Mouse (Mus musculus) liver, postnatal 0 days (tissue): ENCODE results near the gene Stat5b. TPM values are rescaled to one million over a fixed set of nuclear protein-coding genes. Genes with fewer than 3 reads are reported as not detected.

Source experiments
- ATAC-seq: fragments of 200-750 bp; cut with Nextera tagmentation; 2 replicates; pipeline ENCODE4 v1.8.0; 2017; ENCODE audit warnings: mild to moderate bottlenecking, moderate library complexity
- DNase-seq: peaks from one replicate; pipeline ENCODE4 v3.0.0-alpha.2; 2016
- H3K27ac ChIP-seq: fragments of 300-500 bp; sonication (generic); 2 replicates; pipeline ENCODE4 v1.5.1; 2014; ENCODE audit warnings: antibody characterized with exemption, moderate library complexity, mild to moderate bottlenecking, low read depth
- H3K27me3 ChIP-seq: fragments of 300-500 bp; sonication (generic); 2 replicates; pipeline ENCODE4 v1.6.1; 2014; ENCODE audit warnings: low read length, control low read depth, mixed read lengths; ENCODE audit not compliant: insufficient read depth
- H3K36me3 ChIP-seq: fragments of 300-500 bp; sonication (generic); replicated peaks from 2 replicates; pipeline ENCODE4 v1.6.1; 2014; ENCODE audit warnings: mild to moderate bottlenecking, control low read depth, low read length, moderate library complexity, mixed read lengths; ENCODE audit not compliant: insufficient read depth
- H3K4me1 ChIP-seq: fragments of 300-500 bp; sonication (generic); 2 replicates; pipeline ENCODE4 v1.6.1; 2014; ENCODE audit warnings: antibody characterized with exemption, mild to moderate bottlenecking, control low read depth; ENCODE audit not compliant: insufficient read depth
- H3K4me2 ChIP-seq: fragments of 300-500 bp; sonication (generic); 2 replicates; pipeline ENCODE4 v1.6.1; 2014; ENCODE audit warnings: low read depth, mild to moderate bottlenecking, low read length, moderate library complexity, mixed read lengths
- H3K4me3 ChIP-seq: fragments of 300-500 bp; sonication (generic); 2 replicates; pipeline ENCODE4 v1.5.1; 2014; ENCODE audit warnings: low read depth, low read length
- H3K9ac ChIP-seq: fragments of 300-500 bp; sonication (generic); replicated peaks from 2 replicates; pipeline ENCODE4 v1.6.1; 2014; ENCODE audit warnings: mild to moderate bottlenecking, moderate library complexity
- H3K9me3 ChIP-seq: fragments of 300-500 bp; sonication (generic); 2 replicates; pipeline ENCODE4 v1.6.1; 2016; ENCODE audit warnings: mild to moderate bottlenecking, control low read depth, low read length, mixed read lengths
- CTCF ChIP-seq: sonication (generic); IDR thresholded peaks from 2 replicates; pipeline ENCODE4 v1.5.1; 2016; ENCODE audit warnings: antibody characterized with exemption, low read depth
- EP300 ChIP-seq: IDR thresholded peaks from 2 replicates; pipeline ENCODE4 v1.6.1; 2016; ENCODE audit warnings: antibody characterized with exemption, low read depth, mild to moderate bottlenecking
- WGBS: fragments of 180-500 bp; shearing (Covaris S2); extraction: QIAGEN DNeasy Blood & Tissue Kit; methylation state at CpG from one replicate; pipeline ENCODE4 v1.1.7; 2014; ENCODE audit not compliant: insufficient replicate concordance; 5-methylcytosine and 5-hydroxymethylcytosine counted together
- polyA plus RNA-seq: library from polyadenylated mRNA; unstranded; fragments of >200 nt; fragmentation: Nextera tagmentation; extraction: Ambion mirVana; gene quantifications from 2 replicates; pipeline ENCODE4 v1.2.1, GENCODE M21; 2015

The Stat5b gene
- polyA plus RNA-seq, 1 experiment from 2014 or later, result 15.4 TPM

GRCm38 (mm10) chr11:100847572-100847971 is 3.0 kb downstream of the Stat5b start:
- no peak for DNase-seq
- Histone ChIP-seq H3K27me3 (no peaks in the 10 kb centered on the region), H3K9ac (no peak overlapping the region), H3K27ac (peak overlapping the region; percentile 92; the same call in 1 of the 2 replicates), H3K4me2 (peak overlapping the region; percentile 85), H3K4me3 (no peak overlapping the region), H3K4me1 (peaks cover 47% of the 10 kb centered on the region), H3K36me3 (0 out of 2 replicates have a peak, but pooled peaks cover 3% of the 10 kb centered on the region), H3K9me3 (no peaks in the 10 kb centered on the region)
- no peak for TF ChIP-seq CTCF
- no peak for TF ChIP-seq EP300
- ATAC-seq, result no peak
- 75% methylated on average over 4 of the region's 4 CpGs for WGBS

DNA sequence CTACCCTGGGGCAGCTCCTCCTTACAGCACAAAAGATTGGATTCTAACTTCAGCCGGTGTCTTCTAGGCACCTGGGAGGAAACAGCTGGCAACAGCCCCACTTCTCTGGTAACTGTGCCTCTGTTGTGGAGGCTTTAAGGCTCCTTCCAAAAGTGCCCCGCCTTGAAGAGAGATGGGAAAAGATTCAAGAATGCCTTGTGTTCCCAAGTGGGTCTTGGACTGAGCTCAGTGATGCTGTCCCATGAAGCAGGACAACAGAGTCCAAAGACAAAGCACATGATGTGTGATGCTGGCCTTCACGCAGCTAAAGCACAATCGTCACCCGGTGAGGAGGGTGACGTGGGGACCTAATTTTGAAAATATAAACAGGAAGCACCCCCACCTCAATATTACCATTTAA is 4.7 kb downstream of the Stat5b start:
- no peak overlapping the region for H3K4me3 ChIP-seq
- H3K27me3 ChIP-seq, result no peaks in the 10 kb centered on the region
- H3K4me2 ChIP-seq, result no peak overlapping the region
- H3K36me3 ChIP-seq, result 0 out of 2 replicates have a peak, but pooled peaks cover 3% of the 10 kb centered on the region
- peaks cover 43% of the 10 kb centered on the region for H3K4me1 ChIP-seq
- H3K9me3 ChIP-seq, result no peaks in the 10 kb centered on the region
- TF ChIP-seq CTCF, result no peak
- no peak for TF ChIP-seq EP300
- no peak overlapping the region for H3K9ac ChIP-seq
- 72% methylated on average over 6 of the region's 6 CpGs for WGBS
- DNase-seq, result no peak
- no peak overlapping the region for H3K27ac ChIP-seq
- ATAC-seq, result no peak

GRCm38 (mm10) chr11:100844121-100844520 is 6.4 kb downstream of the Stat5b start:
- Histone ChIP-seq H3K27ac (no peak overlapping the region), H3K9me3 (no peaks in the 10 kb centered on the region), H3K27me3 (no peaks in the 10 kb centered on the region), H3K4me1 (peaks cover 41% of the 10 kb centered on the region), H3K4me3 (no peak overlapping the region), H3K9ac (no peak overlapping the region), H3K4me2 (no peak overlapping the region), H3K36me3 (0 out of 2 replicates have a peak, but pooled peaks cover 3% of the 10 kb centered on the region)
- DNase-seq (no peak), ATAC-seq (no peak)
- TF ChIP-seq CTCF, result no peak
- no peak for TF ChIP-seq EP300
- 85% methylated on average over 4 of the region's 4 CpGs for WGBS

DNA sequence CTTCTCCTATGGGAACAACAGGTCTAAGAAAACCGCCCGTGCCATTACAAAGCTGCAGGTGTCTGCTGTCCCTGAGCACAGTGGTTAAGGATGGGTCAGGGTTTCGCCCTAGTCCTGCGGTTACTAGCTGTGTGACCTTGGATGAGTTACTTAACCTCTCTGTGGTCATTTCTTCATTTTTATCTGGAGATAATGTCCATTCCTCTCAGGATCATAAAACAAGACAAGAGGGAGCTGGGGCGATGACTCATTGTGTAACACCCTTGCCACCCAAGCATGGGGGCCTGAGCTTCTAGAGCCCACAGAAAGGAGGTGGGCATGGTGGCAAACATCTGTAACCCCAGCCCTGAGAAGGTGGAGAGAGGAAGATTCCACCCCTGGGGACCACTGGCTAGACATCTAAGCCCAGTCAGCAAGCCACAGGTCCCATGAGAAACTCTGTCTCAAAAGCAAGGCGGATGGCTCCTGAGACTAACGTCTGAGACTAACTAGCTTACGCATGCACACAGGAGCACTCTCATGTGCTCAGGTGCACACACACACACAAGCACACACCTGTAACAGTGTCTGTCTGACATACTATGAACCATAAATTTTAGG is 7.4 kb downstream of the Stat5b start:
- 0 out of 2 replicates have a peak, but pooled peaks cover 3% of the 10 kb centered on the region for H3K36me3 ChIP-seq
- H3K4me2 ChIP-seq, result no peak overlapping the region
- DNase-seq, result no peak
- H3K9me3 ChIP-seq, result no peaks in the 10 kb centered on the region
- H3K27ac ChIP-seq, result no peak overlapping the region; the same call in 1 of the 2 replicates
- no peak for ATAC-seq
- no peaks in the 10 kb centered on the region for H3K27me3 ChIP-seq
- TF ChIP-seq CTCF (no peak), EP300 (no peak)
- peaks cover 34% of the 10 kb centered on the region for H3K4me1 ChIP-seq
- WGBS, result 79% methylated on average over 8 of the region's 8 CpGs
- H3K4me3 ChIP-seq, result no peak overlapping the region
- H3K9ac ChIP-seq, result no peak overlapping the region

- Histone ChIP-seq H3K9ac (no peak overlapping the region), H3K4me2 (peak overlapping the region; percentile 16; the same call in 1 of the 2 replicates), H3K4me1 (peaks cover 24% of the 10 kb centered on the region), H3K4me3 (no peak overlapping the region), H3K27ac (peak overlapping the region; percentile 74), H3K36me3 (0 out of 2 replicates have a peak, but pooled peaks cover 3% of the 10 kb centered on the region), H3K27me3 (no peaks in the 10 kb centered on the region), H3K9me3 (no peaks in the 10 kb centered on the region; the same call in 1 of the 2 replicates)
- TF ChIP-seq EP300, result no peak
- no peak for TF ChIP-seq CTCF
- DNase-seq (no peak), ATAC-seq (peak; percentile 48)
- 67% methylated on average over 7 of the region's 7 CpGs for WGBS
Observed at GRCm38 (mm10) chr11:100842025-100842424, 8.5 kb downstream of the Stat5b start.

DNA sequence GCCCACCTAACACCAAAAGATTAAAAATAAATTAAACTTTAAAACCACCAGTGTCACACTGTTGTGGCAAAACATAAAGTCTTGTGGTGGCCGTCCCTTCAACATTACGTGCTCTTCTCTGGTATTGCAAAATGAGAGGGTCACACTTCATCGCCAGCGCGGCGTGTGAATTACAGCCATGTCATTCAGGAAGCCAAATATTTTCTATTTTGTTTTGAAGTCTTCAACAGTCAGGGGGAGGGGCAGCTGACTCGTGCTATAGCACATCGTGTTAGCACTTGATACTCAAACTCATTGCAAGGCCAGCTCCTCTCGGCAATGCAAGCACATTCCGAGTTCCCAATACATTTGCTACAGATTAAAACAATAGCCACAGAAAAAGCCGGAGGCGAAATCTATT is 9.7 kb downstream of the Stat5b start:
- ATAC-seq, result peak; percentile 66
- WGBS, result 18% methylated on average over 12 of the region's 12 CpGs
- Histone ChIP-seq H3K27me3 (no peaks in the 10 kb centered on the region), H3K36me3 (0 out of 2 replicates have a peak, but pooled peaks cover 3% of the 10 kb centered on the region), H3K4me3 (no peak overlapping the region), H3K9ac (no peak overlapping the region; the same call in 1 of the 2 replicates), H3K9me3 (no peaks in the 10 kb centered on the region; the same call in 1 of the 2 replicates), H3K27ac (peak overlapping the region; percentile 74), H3K4me2 (peak overlapping the region; percentile 29), H3K4me1 (peaks cover 20% of the 10 kb centered on the region)
- DNase-seq, result peak; percentile 56
- TF ChIP-seq EP300, result no peak
- no peak for TF ChIP-seq CTCF
